Mouse (Mus musculus) kidney, adult 2 months (tissue): Measurements from ENCODE around the gene Polh.

ENCODE experiments used
- CTCF ChIP-seq: fragments of 200-500 bp; conservative IDR thresholded peaks from 2 replicates; pipeline ENCODE4 v1.5.1; 2011; ENCODE audit warnings: low read depth, mild to moderate bottlenecking, control low read depth, low read length, moderate library complexity, mixed read lengths; ENCODE audit not compliant: insufficient read depth, insufficient read length
- POLR2A ChIP-seq: fragments of 200-500 bp; IDR thresholded peaks from one replicate; pipeline ENCODE4 v1.6.1; 2011; ENCODE audit warnings: low read depth, low read length, control low read depth

DNA sequence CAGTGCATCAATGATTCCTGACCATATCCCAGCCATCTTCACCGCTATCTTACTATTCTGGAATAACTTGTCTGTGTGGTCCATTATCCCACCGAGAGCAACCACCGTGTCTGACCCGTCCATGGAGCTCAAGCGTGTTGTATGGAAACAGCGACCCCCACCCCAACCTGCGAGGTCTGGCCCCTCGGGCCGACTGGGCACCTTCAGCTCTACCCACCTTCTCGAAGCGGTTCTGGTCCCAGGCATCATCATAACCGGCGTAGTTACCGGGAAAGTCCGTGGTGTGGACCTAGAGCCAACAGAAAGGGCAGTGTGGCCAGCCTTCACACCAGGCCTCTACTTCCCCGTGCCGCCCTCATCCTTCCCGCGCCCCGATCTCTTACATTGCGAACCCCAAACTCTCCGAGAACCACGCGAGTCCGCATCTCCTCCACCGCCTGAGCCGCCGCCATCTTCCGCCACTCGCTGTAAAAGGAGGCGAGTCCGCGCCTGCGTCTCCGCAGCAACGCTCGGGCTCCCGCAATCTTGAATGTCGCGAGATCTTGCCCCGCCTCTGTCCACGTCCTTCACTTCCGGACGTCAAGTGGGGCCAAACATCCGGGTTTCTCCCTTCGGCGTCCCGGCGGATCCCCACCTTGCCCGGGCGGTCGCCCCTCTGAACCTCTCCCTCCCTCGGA is 45.2 kb upstream of the Polh start, which contains the start of the genes Polr1c and Yipf3:
- TF ChIP-seq CTCF (no peak), POLR2A (peak; percentile 45)
